Mouse (Mus musculus) left cerebral cortex, postnatal 14 days (tissue): ENCODE measurements around the gene Auh. TPM values are rescaled to one million over a fixed set of nuclear protein-coding genes. Genes with fewer than 3 reads are reported as not detected.
A peak's percentile ranks its signal among the peaks of the same experiment; 100 is the strongest.

Experiments
- DNase-seq, 2 experiments: peaks; one replicate each; pipeline ENCODE4 v3.0.0; 2021 to 2022; ENCODE audit warnings: low spot score in 2 of 2, mixed read lengths in 1 of 2
- intact Hi-C: fragments of 180-260 bp; cut with DNase I; formaldehyde crosslinking; loops from one replicate; pipeline ENCODE4 v1.15.1; 2025
- total RNA-seq, 2 experiments: library from RNA; stranded (reverse); gene quantifications; 2 replicates each; pipeline ENCODE4 v1.2.3; 2021

The Auh gene
- total RNA-seq, 2 experiments from 2014 or later: 92.6 to 92.9 TPM

- DNase-seq: no peak
- intact Hi-C loops: no loop called here
Measured at GRCm38 (mm10) chr13:52819901-52820300, 109.6 kb downstream of the Auh start.

- DNase-seq: no peak
- intact Hi-C loops: no loop called here
Measured at GRCm38 (mm10) chr13:52818760-52819159, 110.7 kb downstream of the Auh start.

GRCm38 (mm10) chr13:52817991-52818491, 111.4 kb downstream of the Auh start:
- peak; percentile 73 to 82 for DNase-seq
- intact Hi-C loops: no loop called here

- DNase-seq: no peak
- intact Hi-C loops: no loop called here
Measured at GRCm38 (mm10) chr13:52813750-52814149, 115.7 kb downstream of the Auh start.

- intact Hi-C loops: no loop called here
- DNase-seq: no peak
Measured at GRCm38 (mm10) chr13:52812549-52813515, 116.6 kb downstream of the Auh start.

GRCm38 (mm10) chr13:52807722-52808121, 121.8 kb downstream of the Auh start:
- no peak for DNase-seq
- intact Hi-C loops: no loop called here

- intact Hi-C loops: no loop called here
- no peak for DNase-seq
Measured at GRCm38 (mm10) chr13:52806029-52806428, 123.5 kb downstream of the Auh start.

- DNase-seq: no peak
- intact Hi-C loops: no loop called here
Measured at GRCm38 (mm10) chr13:52805581-52805980, 123.9 kb downstream of the Auh start.

GRCm38 (mm10) chr13:52802482-52802881, 127.0 kb downstream of the Auh start:
- DNase-seq: no peak
- intact Hi-C loops: no loop called here

- intact Hi-C loops: no loop called here
- no peak for DNase-seq
Measured at GRCm38 (mm10) chr13:52800687-52801341, 128.7 kb downstream of the Auh start.

GRCm38 (mm10) chr13:52800091-52800490, 129.4 kb downstream of the Auh start:
- no peak for DNase-seq
- intact Hi-C loops: no loop called here

- intact Hi-C loops: no loop called here
- DNase-seq: no peak
Measured at GRCm38 (mm10) chr13:52794232-52794631, 135.2 kb downstream of the Auh start.

GRCm38 (mm10) chr13:52793434-52793989, 136.0 kb downstream of the Auh start:
- intact Hi-C loops: no loop called here

GRCm38 (mm10) chr13:52792242-52792844, 137.1 kb downstream of the Auh start:
- no peak for DNase-seq
- intact Hi-C loops: no loop called here

More at GRCm38 (mm10) chr13:52793434-52793989, 136.0 kb downstream of the Auh start:
- DNase-seq: no peak

- intact Hi-C loops: no loop called here
- no peak for DNase-seq
Measured at GRCm38 (mm10) chr13:52790894-52791293, 138.6 kb downstream of the Auh start.

Other genes with a start within 250 kb of the Auh start
- gene Nfil3, start 51.4 kb upstream of the Auh start, total RNA-seq: 10 to 100 TPM; 12.2 to 13.8 TPM